In the genomic region with DNA sequence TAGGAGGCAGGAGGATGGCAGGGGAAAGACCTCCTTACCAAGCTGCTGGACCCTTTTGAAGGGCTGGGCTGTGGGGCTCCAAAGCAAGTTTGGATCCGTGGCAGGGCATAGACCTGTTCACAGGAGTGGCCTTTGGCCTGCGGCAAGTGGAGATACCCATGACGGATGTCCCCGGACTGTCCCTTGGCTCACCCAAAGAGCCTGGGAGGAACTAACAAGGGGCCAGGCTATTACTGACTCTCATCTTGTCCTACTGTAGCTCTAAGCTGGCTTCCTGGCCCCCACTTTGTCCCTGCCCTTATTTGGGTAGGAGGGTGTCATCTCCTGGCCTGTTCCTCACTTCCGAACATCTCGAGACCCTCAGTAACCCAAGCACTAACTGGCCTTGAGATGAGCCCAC, we compare ENCODE assay signal across 7 mouse cellular contexts. TPM values are rescaled to one million over a fixed set of nuclear protein-coding genes. Genes with fewer than 3 reads are reported as not detected.
DNase-seq lines count a peak whose midpoint lies in the region; ATAC-seq and TF ChIP-seq lines count a peak whose summit lies in the region.

No protein-coding gene starts in this region.

- peak; percentile 5; the same call in 1 of the 2 replicates for ATAC-seq in lung, embryonic 14.5 days (ENCODE audit: insufficient read depth)
- ATAC-seq in forebrain, embryonic 14.5 days = peak; percentile 3; the same call in 1 of the 2 replicates
- no peak for ATAC-seq in limb, embryonic 14.5 days (ENCODE audit: low FRiP score, low read depth)

- peak overlapping the region; percentile 95 for H3K27ac ChIP-seq in lung, embryonic 14.5 days (ENCODE audit: low read depth)
- H3K27ac ChIP-seq in forebrain, embryonic 14.5 days (ENCODE audit: low read depth, low read length) = peak overlapping the region; percentile 92
- H3K27ac ChIP-seq in limb, embryonic 14.5 days (replicated peaks; ENCODE audit: low read depth, low read length) = peak overlapping the region; percentile 89
- peak overlapping the region; percentile 97 for H3K27ac ChIP-seq in small intestine, adult 2 months (ENCODE audit: insufficient read depth, low read depth, low read length)

- no peaks in the 10 kb centered on the region for H3K27me3 ChIP-seq in lung, embryonic 14.5 days (ENCODE audit: insufficient read depth, low read length)
- no peaks in the 10 kb centered on the region for H3K27me3 ChIP-seq in forebrain, embryonic 14.5 days (replicated peaks; ENCODE audit: control insufficient read depth, insufficient read depth, low read length)
- no peaks in the 10 kb centered on the region for H3K27me3 ChIP-seq in limb, embryonic 14.5 days (ENCODE audit: control insufficient read depth, insufficient read depth, low read length)
- H3K27me3 ChIP-seq in small intestine, adult 2 months (ENCODE audit: control insufficient read depth, insufficient read depth, low read length) = no peaks in the 10 kb centered on the region

- no peak for DNase-seq in lung, embryonic 14.5 days
- no peak for DNase-seq in lung, postnatal 14 days
- no peak for DNase-seq in forebrain, embryonic 14.5 days (ENCODE audit: low spot score)
- DNase-seq in limb, embryonic 14.5 days (ENCODE audit: low spot score) = no peak
- no peak for DNase-seq in embryo, embryonic 10 days (ENCODE audit: low spot score)
- DNase-seq in left cerebral cortex, postnatal 14 days (ENCODE audit: low spot score in 2 of 2) = no peak

- no peak for TF ChIP-seq POLR2A in limb, embryonic 14.5 days (IDR thresholded peaks at IDR 0.05; ENCODE audit: borderline replicate concordance, extremely low read depth, insufficient read depth, insufficient read length)
- TF ChIP-seq POLR2A in small intestine, adult 2 months (IDR thresholded peaks at IDR 0.05; ENCODE audit: low read depth, low read length) = no peak

- peaks cover 54% of the 10 kb centered on the region for H3K4me1 ChIP-seq in lung, embryonic 14.5 days (ENCODE audit: insufficient read depth)
- peaks cover 65% of the 10 kb centered on the region for H3K4me1 ChIP-seq in forebrain, embryonic 14.5 days (ENCODE audit: control insufficient read depth, insufficient read depth, low read length)
- peaks cover 50% of the 10 kb centered on the region for H3K4me1 ChIP-seq in limb, embryonic 14.5 days (ENCODE audit: control insufficient read depth, insufficient read depth, low read length)
- peaks cover 8% of the 10 kb centered on the region for H3K4me1 ChIP-seq in small intestine, adult 2 months (ENCODE audit: control insufficient read depth, insufficient read depth, insufficient read length, low read length)

- TF ChIP-seq CTCF in lung, embryonic 14.5 days (IDR thresholded peaks at IDR 0.05; ENCODE audit: low read depth) = no peak
- TF ChIP-seq CTCF in small intestine, adult 2 months (IDR thresholded peaks at IDR 0.05; ENCODE audit: extremely low read depth, insufficient read length, insufficient replicate concordance, low read depth, low read length) = no peak

- H3K36me3 ChIP-seq in lung, embryonic 14.5 days (ENCODE audit: insufficient read depth) = peaks cover 5% of the 10 kb centered on the region
- peaks cover 3% of the 10 kb centered on the region; the same call in 1 of the 2 replicates for H3K36me3 ChIP-seq in forebrain, embryonic 14.5 days (ENCODE audit: control insufficient read depth, insufficient read depth, low read length)
- H3K36me3 ChIP-seq in limb, embryonic 14.5 days (ENCODE audit: control insufficient read depth, insufficient read depth, low read length) = peaks cover 2% of the 10 kb centered on the region
- H3K36me3 ChIP-seq in small intestine, adult 2 months (ENCODE audit: control insufficient read depth, insufficient read depth, low read length) = no peaks in the 10 kb centered on the region; the same call in 1 of the 2 replicates

- H3K9me3 ChIP-seq in lung, embryonic 14.5 days (ENCODE audit: low read depth, low read length) = no peaks in the 10 kb centered on the region
- no peaks in the 10 kb centered on the region for H3K9me3 ChIP-seq in forebrain, embryonic 14.5 days (replicated peaks; ENCODE audit: control insufficient read depth, low read length)
- no peaks in the 10 kb centered on the region for H3K9me3 ChIP-seq in limb, embryonic 14.5 days (ENCODE audit: control insufficient read depth, low read length)

- peak overlapping the region; percentile 69 for H3K4me2 ChIP-seq in lung, embryonic 14.5 days
- H3K4me2 ChIP-seq in forebrain, embryonic 14.5 days (ENCODE audit: low read length) = peak overlapping the region; percentile 49
- peak overlapping the region; percentile 51 for H3K4me2 ChIP-seq in limb, embryonic 14.5 days (replicated peaks; ENCODE audit: low read depth, low read length, severe bottlenecking)

- intact Hi-C loops in left cerebral cortex, postnatal 14 days (cut with DNase I) = loop anchor here (10.0 kb wide), 1 partner anchor 218 kb away; no protein-coding TSS in a partner anchor

- H3K9ac ChIP-seq in lung, embryonic 14.5 days = peak overlapping the region; percentile 37
- peak overlapping the region; percentile 55 for H3K9ac ChIP-seq in forebrain, embryonic 14.5 days (ENCODE audit: low read length)
- peak overlapping the region; percentile 48 for H3K9ac ChIP-seq in limb, embryonic 14.5 days (ENCODE audit: low read depth, low read length, severe bottlenecking)

- 19% methylated on average over 6 of the region's 6 CpGs for WGBS in lung, embryonic 14.5 days
- 69% methylated on average over 6 of the region's 6 CpGs for WGBS in forebrain, embryonic 14.5 days
- 41% methylated on average over 6 of the region's 6 CpGs for WGBS in limb, embryonic 14.5 days
- 46% methylated on average over 6 of the region's 6 CpGs for WGBS in small intestine, adult 2 months

- H3K4me3 ChIP-seq in lung, embryonic 14.5 days (ENCODE audit: low read depth, low read length) = peak overlapping the region; percentile 31
- peak overlapping the region; percentile 21 for H3K4me3 ChIP-seq in forebrain, embryonic 14.5 days (ENCODE audit: low read depth, low read length)
- H3K4me3 ChIP-seq in limb, embryonic 14.5 days (replicated peaks; ENCODE audit: low read length) = peak overlapping the region; percentile 32
- H3K4me3 ChIP-seq in small intestine, adult 2 months (ENCODE audit: low read depth, low read length) = peak overlapping the region; percentile 67

RNA-seq across cellular contexts. Expression of a gene that starts 0.6 kb away (rescaled TPM):
- polyA plus RNA-seq in lung, embryonic 14.5 days (2014; fragmentation: Nextera tagmentation; extraction: Ambion mirVana) = 11.2 and 12.6 TPM in 2 replicates
- polyA plus RNA-seq in forebrain, embryonic 14.5 days (2014; fragmentation: Nextera tagmentation; extraction: Ambion mirVana) = 5.7 and 8.5 TPM in 2 replicates
- polyA plus RNA-seq in limb, embryonic 14.5 days (2012; rRNA removed) = 6.2 and 7.1 TPM in 2 replicates
- 5.4 and 7.0 TPM in 2 replicates for polyA plus RNA-seq in limb, embryonic 14.5 days (2014; fragmentation: Nextera tagmentation; extraction: Ambion mirVana)
- 8.1 and 11.5 TPM in 2 replicates for polyA plus RNA-seq in small intestine, adult 2 months (2012; rRNA removed)
- 1 to 10 TPM; 3.9 to 4.0 TPM for total RNA-seq in left cerebral cortex, postnatal 14 days (2021)

RNA-seq across cellular contexts. Expression of a gene that starts 40.3 kb away (rescaled TPM):
- not detected in 2 replicates for polyA plus RNA-seq in lung, embryonic 14.5 days (2014; fragmentation: Nextera tagmentation; extraction: Ambion mirVana)
- polyA plus RNA-seq in forebrain, embryonic 14.5 days (2014; fragmentation: Nextera tagmentation; extraction: Ambion mirVana) = not detected in 2 replicates
- not detected in 2 replicates for polyA plus RNA-seq in limb, embryonic 14.5 days (2012; rRNA removed)
- not detected in 2 replicates for polyA plus RNA-seq in limb, embryonic 14.5 days (2014; fragmentation: Nextera tagmentation; extraction: Ambion mirVana)
- polyA plus RNA-seq in small intestine, adult 2 months (2012; rRNA removed) = not detected in 2 replicates
- total RNA-seq in left cerebral cortex, postnatal 14 days (2021) = not detected

RNA-seq across cellular contexts. Expression of a gene that starts 46.6 kb away (rescaled TPM):
- not detected in 2 replicates for polyA plus RNA-seq in lung, embryonic 14.5 days (2014; fragmentation: Nextera tagmentation; extraction: Ambion mirVana)
- polyA plus RNA-seq in forebrain, embryonic 14.5 days (2014; fragmentation: Nextera tagmentation; extraction: Ambion mirVana) = not detected in 2 replicates
- not detected in 2 replicates for polyA plus RNA-seq in limb, embryonic 14.5 days (2012; rRNA removed)
- polyA plus RNA-seq in limb, embryonic 14.5 days (2014; fragmentation: Nextera tagmentation; extraction: Ambion mirVana) = not detected in 2 replicates
- not detected in 2 replicates for polyA plus RNA-seq in small intestine, adult 2 months (2012; rRNA removed)
- not detected for total RNA-seq in left cerebral cortex, postnatal 14 days (2021)

RNA-seq across cellular contexts. Expression of a gene that starts 58.2 kb away (rescaled TPM):
- polyA plus RNA-seq in lung, embryonic 14.5 days (2014; fragmentation: Nextera tagmentation; extraction: Ambion mirVana) = not detected in 2 replicates
- polyA plus RNA-seq in forebrain, embryonic 14.5 days (2014; fragmentation: Nextera tagmentation; extraction: Ambion mirVana) = not detected in 2 replicates
- 0.28 TPM in 1 of 2 replicates, not detected in the other for polyA plus RNA-seq in limb, embryonic 14.5 days (2012; rRNA removed)
- 0.43 and 1.6 TPM in 2 replicates for polyA plus RNA-seq in limb, embryonic 14.5 days (2014; fragmentation: Nextera tagmentation; extraction: Ambion mirVana)
- not detected in 2 replicates for polyA plus RNA-seq in small intestine, adult 2 months (2012; rRNA removed)
- not detected for total RNA-seq in left cerebral cortex, postnatal 14 days (2021)
